Mouse (Mus musculus): ENCODE data around the gene Tex52.

Tex52 gene

GRCm38 (mm10) chr6:128380594-128381167, 5.4 kb downstream of the Tex52 start:
- in situ Hi-C loops (cut with MseI, MboI): loop anchor here in 1 of 2 experiments (5.0 kb wide), 1 partner anchor 37 kb away; no protein-coding TSS in a partner anchor

- in situ Hi-C loops (cut with MseI, MboI): loop anchor here in 1 of 2 experiments (5.0 kb wide), 1 partner anchor 36 kb away; no protein-coding TSS in a partner anchor
Observed at GRCm38 (mm10) chr6:128381254-128381653, 6.0 kb downstream of the Tex52 start.

- in situ Hi-C loops (cut with MseI, MboI): loop anchor here in 1 of 2 experiments (5.0 kb wide), 1 partner anchor 34 kb away; no protein-coding TSS in a partner anchor
Observed at GRCm38 (mm10) chr6:128383752-128384151, 8.5 kb downstream of the Tex52 start.

DNA sequence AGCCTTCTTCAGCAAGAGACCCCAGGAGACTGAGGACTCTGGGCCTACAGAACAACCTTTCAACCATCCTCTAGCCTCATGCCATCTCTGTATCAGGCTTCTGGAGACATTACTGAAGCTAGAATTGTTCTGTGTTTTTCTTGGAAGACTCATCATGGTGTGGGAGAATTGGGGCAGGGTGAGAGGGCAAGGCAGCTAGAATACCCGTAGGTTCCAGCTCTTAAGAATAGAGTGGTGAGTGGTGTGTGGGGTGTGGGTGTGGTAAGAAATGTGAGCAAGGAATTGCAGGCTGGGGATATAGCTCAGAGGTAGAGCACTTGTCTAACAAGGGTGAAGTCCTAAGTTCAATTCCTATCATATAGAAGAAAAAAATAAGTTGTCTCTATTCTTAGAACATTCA, 9.8 kb downstream of the Tex52 start:
- in situ Hi-C loops (cut with MseI, MboI): no loop called here

DNA sequence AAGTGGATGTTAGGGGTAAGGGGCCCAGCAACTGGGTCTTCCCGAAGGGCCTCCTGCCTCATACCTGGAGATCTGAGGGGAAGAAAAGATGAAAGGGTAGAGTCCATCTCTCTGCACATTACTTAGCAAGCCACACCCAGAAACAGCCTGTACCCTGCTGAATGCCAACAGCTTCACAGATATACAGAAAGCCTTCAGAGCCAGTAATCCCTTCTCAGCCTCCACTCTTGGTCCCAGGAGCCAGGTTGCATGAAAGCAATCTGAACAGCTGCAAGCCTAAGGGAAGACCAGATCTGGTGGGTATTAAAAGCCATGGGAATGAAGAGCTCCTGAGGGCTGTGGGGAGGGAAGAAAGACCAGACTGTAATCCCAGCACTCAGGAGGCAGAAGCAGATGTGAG, 13.9 kb downstream of the Tex52 start:
- in situ Hi-C loops (cut with MseI, MboI): no loop called here

DNA sequence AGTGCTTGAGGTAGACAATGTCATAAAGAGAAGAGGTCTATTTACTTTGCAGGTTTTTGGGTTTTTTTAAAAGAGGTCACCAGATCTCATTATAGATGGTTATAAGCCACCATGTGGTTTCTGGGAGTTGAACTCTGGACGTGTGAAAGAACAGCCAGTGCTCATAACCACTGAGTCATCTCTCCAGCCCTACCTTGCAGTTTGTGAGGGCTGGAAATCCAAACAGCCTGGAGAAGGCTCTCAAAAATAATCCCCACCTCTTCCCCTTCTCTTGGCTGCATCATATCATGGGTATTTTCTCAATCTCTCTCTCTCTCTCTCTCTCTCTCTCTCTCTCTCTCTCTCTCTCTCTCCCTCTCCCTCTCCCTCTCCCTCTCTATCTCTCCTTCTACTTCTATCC, 15.4 kb downstream of the Tex52 start:
- in situ Hi-C loops (cut with MseI, MboI): no loop called here

- in situ Hi-C loops (cut with MseI, MboI): no loop called here
Observed at GRCm38 (mm10) chr6:128397574-128398261, 22.5 kb downstream of the Tex52 start.

- in situ Hi-C loops (cut with MseI, MboI): no loop called here
Observed at GRCm38 (mm10) chr6:128398996-128399395, 23.7 kb downstream of the Tex52 start, which contains the start of gene Nrip2. Gene Nrip2 (plus strand): TSS chr6:128399296.

DNA sequence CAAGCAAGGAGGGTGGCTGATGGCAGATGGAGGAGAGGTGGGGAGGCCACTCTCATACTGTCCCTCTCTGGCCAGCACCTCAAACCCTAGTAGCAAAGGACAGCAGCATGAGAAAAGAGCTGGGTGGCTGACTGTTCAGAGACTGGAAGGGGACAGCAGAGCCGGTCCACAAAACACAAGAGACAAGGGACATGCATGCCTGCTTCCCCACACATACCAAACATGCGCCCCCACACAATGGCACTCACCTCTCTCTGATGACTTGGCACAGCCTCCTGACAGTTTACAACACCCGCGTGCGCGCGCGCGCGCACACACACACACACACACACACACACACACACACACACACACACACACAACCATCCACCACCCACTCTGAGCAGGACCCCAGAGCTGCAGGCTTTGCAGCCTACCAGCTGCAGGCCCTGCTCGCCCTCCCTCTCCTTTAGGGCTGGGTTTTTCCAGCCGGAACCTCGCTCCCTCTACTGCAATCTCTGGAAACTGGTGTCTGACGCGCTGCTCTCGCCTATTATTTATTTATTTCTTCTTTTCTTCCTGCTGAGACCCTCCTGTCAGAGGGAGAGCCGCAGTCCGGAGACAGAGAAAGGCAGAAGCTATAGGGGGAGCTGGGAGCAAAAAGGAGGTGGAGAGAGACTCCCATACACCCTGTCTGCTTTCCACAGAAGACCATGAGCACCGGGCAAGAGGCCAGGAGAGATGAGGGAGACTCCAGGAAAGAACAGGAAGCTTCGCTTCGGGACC, 24.3 kb downstream of the Tex52 start:
- in situ Hi-C loops (cut with MseI, MboI): no loop called here

- in situ Hi-C loops (cut with MseI, MboI): no loop called here
Observed at GRCm38 (mm10) chr6:128404708-128405107, 29.5 kb downstream of the Tex52 start.

- in situ Hi-C loops (cut with MseI, MboI): no loop called here
Observed at GRCm38 (mm10) chr6:128408544-128409125, 33.4 kb downstream of the Tex52 start.

DNA sequence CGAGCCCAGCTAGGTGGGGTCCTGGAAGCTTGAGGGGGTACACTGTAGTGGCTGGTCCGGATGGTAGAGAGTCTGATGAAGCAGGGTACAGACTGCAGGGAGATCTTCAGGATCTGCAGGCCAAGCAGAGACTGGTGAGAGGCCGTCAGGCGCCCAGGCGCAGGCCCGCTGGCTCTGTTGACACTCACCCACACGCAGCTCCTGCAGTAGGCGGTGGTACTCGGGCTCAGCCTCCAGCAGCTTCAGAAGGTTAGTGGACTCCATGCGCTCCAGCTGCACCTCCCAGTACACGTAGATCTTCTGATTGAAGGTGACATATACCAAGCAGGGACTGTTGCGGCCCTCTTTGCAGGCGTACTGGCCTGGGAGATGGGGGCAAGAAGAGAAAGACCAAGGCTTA, 35.0 kb downstream of the Tex52 start:
- in situ Hi-C loops (cut with MseI, MboI): no loop called here

DNA sequence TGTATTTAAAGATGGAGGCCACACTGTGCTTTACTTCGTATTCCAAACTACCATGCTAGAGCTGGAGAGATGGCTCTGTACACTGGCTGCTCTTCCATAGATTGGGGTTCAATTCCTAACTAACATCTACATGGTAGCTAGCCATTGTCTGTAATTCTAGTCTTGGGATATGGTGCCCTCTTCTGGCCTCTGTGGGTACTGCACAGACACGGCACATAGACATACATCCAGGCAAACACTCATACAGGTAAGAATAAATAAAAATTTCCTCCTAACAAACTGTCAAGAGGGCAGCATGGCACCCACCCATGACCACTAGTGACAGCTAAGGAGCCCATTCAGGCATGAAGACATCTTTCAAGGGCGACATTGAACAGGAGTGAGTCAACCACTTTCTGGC, 35.9 kb downstream of the Tex52 start:
- in situ Hi-C loops (cut with MseI, MboI): no loop called here

DNA sequence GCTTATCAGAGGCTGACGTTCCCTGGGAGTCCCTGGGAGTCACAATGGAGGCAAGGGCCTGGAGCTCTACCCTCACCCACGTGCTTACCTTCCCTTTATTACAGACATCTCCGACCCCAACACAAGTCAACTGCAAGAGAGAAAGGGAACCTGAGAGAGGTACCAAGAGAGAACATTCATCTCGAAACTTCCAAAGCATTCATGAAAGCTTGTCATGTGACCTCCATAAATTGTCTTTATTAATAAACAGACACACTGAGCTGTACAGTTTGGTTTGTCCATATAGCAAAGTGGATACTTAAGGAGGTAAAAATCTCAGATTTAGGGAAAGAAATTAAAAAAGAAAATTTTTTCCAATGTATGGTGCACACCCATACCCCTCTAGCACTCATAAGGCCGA, 40.9 kb downstream of the Tex52 start:
- in situ Hi-C loops (cut with MseI, MboI): loop anchor here in 1 of 2 experiments (5.0 kb wide), 1 partner anchor 34 kb away; no protein-coding TSS in a partner anchor

DNA sequence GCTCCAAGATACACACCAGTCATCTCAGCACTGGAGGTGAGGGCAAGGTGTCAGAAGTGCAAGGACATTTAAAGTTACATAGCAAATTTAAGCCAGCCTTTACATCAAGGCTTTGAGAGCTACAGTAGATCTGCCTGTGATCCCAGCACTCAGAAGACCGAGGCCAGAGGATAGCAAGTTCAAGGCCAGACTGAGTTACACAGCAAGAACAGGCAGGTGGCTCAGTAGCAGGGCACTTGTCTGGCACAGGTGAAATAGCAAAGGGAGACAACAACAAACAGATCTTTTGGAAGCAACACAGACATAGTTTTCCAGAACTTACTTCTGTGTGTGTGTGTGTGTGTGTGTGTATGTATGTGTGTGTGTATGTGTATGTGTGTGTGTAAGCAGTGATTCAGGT, 42.8 kb downstream of the Tex52 start:
- in situ Hi-C loops (cut with MseI, MboI): loop anchor here in 1 of 2 experiments (5.0 kb wide), 1 partner anchor 36 kb away; no protein-coding TSS in a partner anchor

GRCm38 (mm10) chr6:128421036-128421435, 45.8 kb downstream of the Tex52 start:
- in situ Hi-C loops (cut with MseI, MboI): no loop called here

DNA sequence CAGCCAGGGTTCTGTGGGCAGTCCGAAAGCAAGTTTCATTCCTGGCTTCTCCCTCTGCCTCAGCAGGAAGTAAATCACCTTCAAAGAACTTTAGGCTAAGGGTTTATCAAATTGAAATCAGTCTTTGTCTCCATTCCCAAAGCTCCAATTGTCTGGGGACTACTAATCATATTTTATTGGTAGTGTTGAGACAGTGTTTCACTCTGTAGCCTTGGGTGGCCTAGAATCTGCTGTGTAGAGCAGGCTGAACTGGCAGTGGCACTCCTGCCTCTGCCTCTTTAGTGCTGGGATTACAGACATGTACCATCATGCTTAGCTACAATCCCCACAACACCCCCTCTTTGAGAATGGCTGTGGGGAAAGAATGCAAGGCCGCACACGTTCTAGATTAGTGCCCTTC, 46.2 kb downstream of the Tex52 start:
- in situ Hi-C loops (cut with MseI, MboI): no loop called here

DNA sequence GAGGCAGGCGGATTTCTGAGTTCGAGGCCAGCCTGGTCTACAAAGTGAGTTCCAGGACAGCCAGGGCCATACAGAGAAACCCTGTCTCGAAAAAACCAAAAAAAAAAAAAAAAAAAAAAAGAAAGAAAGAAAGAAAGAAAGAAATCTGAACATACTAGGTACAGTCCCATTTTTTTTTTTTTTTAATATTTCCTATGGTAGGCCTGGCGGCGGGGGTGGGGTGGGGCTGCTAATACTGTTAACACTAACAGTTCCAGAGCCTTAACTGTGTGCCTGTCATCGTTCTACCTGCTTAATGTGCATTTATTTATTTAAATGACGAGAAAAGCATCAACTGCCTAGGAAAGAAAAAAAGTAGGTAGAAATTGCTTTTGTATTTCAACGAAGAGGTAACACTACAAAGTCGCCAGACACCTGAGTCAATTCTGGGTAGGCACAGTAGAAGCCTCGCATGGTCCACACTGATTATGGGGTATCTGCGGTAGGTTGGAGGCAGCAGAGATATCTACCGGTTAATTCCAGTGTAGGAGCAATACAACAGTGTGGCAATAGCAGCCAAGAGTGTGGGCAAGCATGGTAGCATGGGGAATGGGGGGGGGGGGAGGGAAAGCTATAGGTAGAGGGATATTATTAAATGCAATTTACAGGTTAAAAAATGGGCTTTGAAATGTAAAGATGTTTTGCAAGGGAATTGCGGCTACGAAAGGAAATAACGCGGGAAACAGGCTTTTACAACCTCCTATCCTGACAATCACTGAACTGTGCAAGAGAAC, 48.4 kb downstream of the Tex52 start:
- in situ Hi-C loops (cut with MseI, MboI): no loop called here

DNA sequence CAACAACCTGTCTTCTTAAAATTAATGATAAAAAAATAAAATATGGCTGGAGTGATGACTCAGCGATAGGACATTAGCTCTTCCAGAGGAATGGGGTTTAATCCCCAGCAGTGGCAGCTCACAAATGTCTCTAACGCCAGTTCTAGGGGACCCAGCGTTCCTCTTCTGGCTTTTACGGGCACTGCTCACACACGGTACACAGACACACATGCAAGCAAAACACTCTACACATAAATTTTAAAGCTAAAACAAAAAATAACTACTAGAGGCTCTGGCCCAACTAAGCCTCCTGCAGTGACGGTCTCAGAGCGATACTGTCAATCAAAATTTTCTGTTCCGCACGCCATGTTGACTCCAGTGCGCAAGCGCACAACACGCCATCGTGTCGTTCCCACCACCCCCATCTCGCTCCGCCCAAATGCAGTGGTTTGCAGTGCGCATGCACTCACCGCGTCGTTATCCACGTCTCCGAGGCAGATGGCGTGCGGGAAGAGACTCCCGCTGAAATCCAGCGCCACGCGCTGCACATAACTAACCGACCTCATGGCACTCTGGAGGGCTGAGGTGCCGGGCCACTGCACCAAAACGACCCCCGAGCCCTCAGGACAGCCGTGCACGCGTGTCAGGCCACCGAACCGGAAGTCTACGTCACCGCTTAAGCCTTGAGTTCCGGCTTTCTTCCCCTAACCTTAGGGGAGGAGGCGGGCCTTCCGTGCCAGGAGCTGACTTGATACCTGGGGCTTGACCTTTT, 49.2 kb downstream of the Tex52 start, which contains the start of gene Itfg2:
Gene Itfg2, minus strand, starts transcription at position 663 of the 751 bp plus-strand sequence.
- in situ Hi-C loops (cut with MseI, MboI): no loop called here

- in situ Hi-C loops (cut with MseI, MboI): no loop called here
Observed at GRCm38 (mm10) chr6:128425046-128425445, 49.8 kb downstream of the Tex52 start.
